Mouse (Mus musculus): ENCODE measurements at regions not wholly inside any gene's neighbourhood (a gene's known extent, or its start where the extent isn't known, plus 50 kb on each side); places are given as distances from the start of the nearest gene placed in this dataset.

DNA sequence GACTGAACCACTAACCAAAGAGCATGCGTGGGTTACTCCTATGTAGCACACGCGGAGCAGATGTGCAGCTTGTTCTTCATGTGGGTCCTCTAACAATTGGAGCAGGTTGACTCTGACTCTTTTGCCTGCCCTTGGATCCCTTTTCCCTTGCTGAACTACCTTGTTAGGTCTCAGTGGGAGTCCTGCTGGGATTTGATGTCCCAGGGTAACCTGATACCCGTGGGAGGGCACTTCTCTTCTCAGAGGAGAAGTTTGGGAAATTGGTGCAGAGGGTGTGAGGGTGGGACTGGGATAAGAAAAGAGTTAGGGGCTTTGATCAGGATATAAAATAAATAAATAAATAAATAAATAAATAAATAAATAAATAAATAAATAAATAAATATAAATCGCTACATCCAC, 179.7 kb upstream of the Tas2r134 start:
- 92% methylated on average over 5 of the region's 5 CpGs for WGBS
- no peaks in the 10 kb centered on the region for H3K27me3 ChIP-seq (ENCODE audit: control insufficient read depth, insufficient read depth, low read length)
- no peak overlapping the region for H3K4me3 ChIP-seq (replicated peaks; ENCODE audit: insufficient read depth, low read depth, low read length)
- no peak overlapping the region for H3K27ac ChIP-seq (ENCODE audit: insufficient read depth, low read length)
- TF ChIP-seq POLR2A (IDR thresholded peaks at IDR 0.05; ENCODE audit: borderline replicate concordance, insufficient read depth, low read length) (no peak), CTCF (IDR thresholded peaks at IDR 0.05; ENCODE audit: borderline replicate concordance, insufficient read depth, low read depth, low read length) (no peak)
- no peak for DNase-seq
- H3K4me1 ChIP-seq (ENCODE audit: control insufficient read depth, insufficient read depth, low read length): no peaks in the 10 kb centered on the region

DNA sequence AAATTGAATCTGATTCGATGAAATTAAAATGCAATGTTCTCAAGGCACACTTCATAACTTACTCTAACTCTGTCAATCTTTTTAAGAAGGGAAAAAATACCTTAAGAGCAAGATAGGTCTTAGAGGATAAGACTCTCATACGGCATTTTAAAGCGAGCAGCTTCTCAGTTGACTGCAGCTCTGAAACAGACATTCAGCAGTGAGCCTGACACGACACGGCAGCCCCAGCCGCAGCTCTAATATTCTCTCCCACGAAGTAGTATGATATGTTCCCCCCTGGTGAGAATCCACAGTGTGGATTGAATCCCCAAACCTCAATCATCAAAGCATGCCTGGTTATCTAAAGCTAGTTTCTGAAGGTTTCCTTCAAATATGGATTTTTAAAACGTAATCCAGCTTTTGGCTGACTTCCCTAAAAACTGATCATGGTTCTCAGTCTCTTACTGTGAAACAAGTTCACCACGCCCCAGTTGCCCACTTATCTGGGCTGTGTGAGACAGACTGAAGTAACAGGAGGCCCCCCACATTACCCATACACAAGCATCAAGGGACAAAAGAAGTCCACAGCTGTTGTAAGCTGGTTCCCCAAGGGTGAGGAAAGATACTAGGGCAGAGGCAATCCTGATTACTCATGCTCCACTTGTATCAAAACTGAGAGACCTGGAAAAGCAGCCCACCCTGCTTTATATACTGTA, 182.8 kb upstream of the Tas2r134 start:
- WGBS: 34% methylated on average over 9 of the region's 9 CpGs
- no peak overlapping the region for H3K4me3 ChIP-seq (replicated peaks; ENCODE audit: insufficient read depth, low read depth, low read length)
- no peaks in the 10 kb centered on the region for H3K4me1 ChIP-seq (ENCODE audit: control insufficient read depth, insufficient read depth, low read length)
- no peak for DNase-seq
- H3K27me3 ChIP-seq (ENCODE audit: control insufficient read depth, insufficient read depth, low read length): no peaks in the 10 kb centered on the region
- H3K27ac ChIP-seq (ENCODE audit: insufficient read depth, low read length): no peak overlapping the region
- TF ChIP-seq CTCF (IDR thresholded peaks at IDR 0.05; ENCODE audit: borderline replicate concordance, insufficient read depth, low read depth, low read length) (no peak), POLR2A (IDR thresholded peaks at IDR 0.05; ENCODE audit: borderline replicate concordance, insufficient read depth, low read length) (no peak)

- Histone ChIP-seq H3K27ac (ENCODE audit: insufficient read depth, low read length) (no peak overlapping the region), H3K4me1 (ENCODE audit: control insufficient read depth, insufficient read depth, low read length) (no peaks in the 10 kb centered on the region), H3K27me3 (ENCODE audit: control insufficient read depth, insufficient read depth, low read length) (no peaks in the 10 kb centered on the region), H3K4me3 (replicated peaks; ENCODE audit: insufficient read depth, low read depth, low read length) (no peak overlapping the region)
- 64% methylated on average over 3 of the region's 3 CpGs for WGBS
- no peak for DNase-seq
- TF ChIP-seq CTCF (IDR thresholded peaks at IDR 0.05; ENCODE audit: borderline replicate concordance, insufficient read depth, low read depth, low read length): no peak
- TF ChIP-seq POLR2A (IDR thresholded peaks at IDR 0.05; ENCODE audit: borderline replicate concordance, insufficient read depth, low read length): no peak
These were observed 183.4 kb upstream of the Tas2r134 start for GRCm38 (mm10) chr2:51443946-51444345.

DNA sequence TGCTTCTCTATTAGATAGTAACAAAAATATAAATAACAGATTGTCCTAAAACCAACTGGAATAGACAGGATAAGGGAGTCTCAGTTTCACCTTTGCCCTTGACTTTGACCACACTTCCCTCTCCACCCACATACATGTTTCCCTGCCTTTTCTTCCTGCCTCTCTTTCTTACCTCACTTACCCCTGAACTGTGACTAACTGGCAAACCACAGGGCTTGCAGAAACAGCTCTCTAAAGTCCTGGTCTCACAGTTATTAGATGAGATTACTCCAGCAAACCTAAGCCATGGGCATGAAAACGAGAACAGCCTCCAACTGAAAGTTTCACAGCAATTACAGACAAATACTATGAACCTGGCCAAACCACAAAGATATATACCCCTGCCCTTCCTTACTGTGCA, 188.3 kb upstream of the Tas2r134 start:
- no peaks in the 10 kb centered on the region for H3K27me3 ChIP-seq (ENCODE audit: control insufficient read depth, insufficient read depth, low read length)
- H3K4me3 ChIP-seq (replicated peaks; ENCODE audit: insufficient read depth, low read depth, low read length): no peak overlapping the region
- 63% methylated on average over 1 of the region's 1 CpGs for WGBS
- no peak overlapping the region for H3K27ac ChIP-seq (ENCODE audit: insufficient read depth, low read length)
- TF ChIP-seq CTCF (IDR thresholded peaks at IDR 0.05; ENCODE audit: borderline replicate concordance, insufficient read depth, low read depth, low read length) (no peak), POLR2A (IDR thresholded peaks at IDR 0.05; ENCODE audit: borderline replicate concordance, insufficient read depth, low read length) (no peak)
- no peaks in the 10 kb centered on the region for H3K4me1 ChIP-seq (ENCODE audit: control insufficient read depth, insufficient read depth, low read length)
- no peak for DNase-seq

DNA sequence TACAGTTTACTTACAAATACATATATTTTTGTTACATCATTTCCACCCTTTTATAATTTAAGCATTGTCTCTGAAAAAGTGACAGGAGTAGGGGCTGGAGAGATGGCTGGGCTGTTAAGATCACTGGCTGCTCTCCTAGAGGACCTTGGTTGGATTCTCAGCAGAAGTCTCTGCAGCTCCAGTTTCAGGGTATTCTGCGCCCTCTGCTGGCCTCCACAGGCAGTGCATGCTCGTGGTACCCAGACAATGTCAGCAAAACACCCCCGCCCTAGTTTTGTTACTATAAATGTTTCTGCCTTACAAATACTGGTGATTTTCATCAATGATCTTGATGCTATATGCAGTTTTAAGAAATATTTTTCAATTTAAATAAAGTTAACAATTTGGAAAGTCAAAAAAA, 190.7 kb upstream of the Tas2r134 start:
- WGBS: 47% methylated on average over 3 of the region's 3 CpGs
- DNase-seq: no peak
- TF ChIP-seq POLR2A (IDR thresholded peaks at IDR 0.05; ENCODE audit: borderline replicate concordance, insufficient read depth, low read length) (no peak), CTCF (IDR thresholded peaks at IDR 0.05; ENCODE audit: borderline replicate concordance, insufficient read depth, low read depth, low read length) (no peak)
- H3K4me3 ChIP-seq (replicated peaks; ENCODE audit: insufficient read depth, low read depth, low read length): no peak overlapping the region
- H3K27ac ChIP-seq (ENCODE audit: insufficient read depth, low read length): no peak overlapping the region
- H3K4me1 ChIP-seq (ENCODE audit: control insufficient read depth, insufficient read depth, low read length): no peaks in the 10 kb centered on the region
- no peaks in the 10 kb centered on the region for H3K27me3 ChIP-seq (ENCODE audit: control insufficient read depth, insufficient read depth, low read length)

GRCm38 (mm10) chr2:51431564-51431963, 195.7 kb upstream of the Tas2r134 start:
- H3K4me3 ChIP-seq (replicated peaks; ENCODE audit: insufficient read depth, low read depth, low read length): no peak overlapping the region
- TF ChIP-seq CTCF (IDR thresholded peaks at IDR 0.05; ENCODE audit: borderline replicate concordance, insufficient read depth, low read depth, low read length) (no peak), POLR2A (IDR thresholded peaks at IDR 0.05; ENCODE audit: borderline replicate concordance, insufficient read depth, low read length) (no peak)
- no peak for DNase-seq
- no peaks in the 10 kb centered on the region for H3K27me3 ChIP-seq (ENCODE audit: control insufficient read depth, insufficient read depth, low read length)
- H3K27ac ChIP-seq (ENCODE audit: insufficient read depth, low read length): no peak overlapping the region
- WGBS: 78% methylated on average over 3 of the region's 3 CpGs
- no peaks in the 10 kb centered on the region for H3K4me1 ChIP-seq (ENCODE audit: control insufficient read depth, insufficient read depth, low read length)

GRCm38 (mm10) chr2:51429716-51430115, 197.6 kb upstream of the Tas2r134 start:
- TF ChIP-seq POLR2A (IDR thresholded peaks at IDR 0.05; ENCODE audit: borderline replicate concordance, insufficient read depth, low read length) (no peak), CTCF (IDR thresholded peaks at IDR 0.05; ENCODE audit: borderline replicate concordance, insufficient read depth, low read depth, low read length) (no peak)
- no peak for DNase-seq
- no peaks in the 10 kb centered on the region for H3K27me3 ChIP-seq (ENCODE audit: control insufficient read depth, insufficient read depth, low read length)
- H3K4me1 ChIP-seq (ENCODE audit: control insufficient read depth, insufficient read depth, low read length): no peaks in the 10 kb centered on the region
- no peak overlapping the region for H3K27ac ChIP-seq (ENCODE audit: insufficient read depth, low read length)
- WGBS: 40% methylated on average over 5 of the region's 5 CpGs
- no peak overlapping the region for H3K4me3 ChIP-seq (replicated peaks; ENCODE audit: insufficient read depth, low read depth, low read length)

- no peak for DNase-seq
- no peaks in the 10 kb centered on the region for H3K27me3 ChIP-seq (ENCODE audit: control insufficient read depth, insufficient read depth, low read length)
- no peak overlapping the region for H3K27ac ChIP-seq (ENCODE audit: insufficient read depth, low read length)
- no peaks in the 10 kb centered on the region for H3K4me1 ChIP-seq (ENCODE audit: control insufficient read depth, insufficient read depth, low read length)
- H3K4me3 ChIP-seq (replicated peaks; ENCODE audit: insufficient read depth, low read depth, low read length): no peak overlapping the region
- WGBS: 82% methylated on average over 6 of the region's 6 CpGs
- TF ChIP-seq POLR2A (IDR thresholded peaks at IDR 0.05; ENCODE audit: borderline replicate concordance, insufficient read depth, low read length): no peak
- TF ChIP-seq CTCF (IDR thresholded peaks at IDR 0.05; ENCODE audit: borderline replicate concordance, insufficient read depth, low read depth, low read length): no peak
These were observed 204.9 kb upstream of the Tas2r134 start for GRCm38 (mm10) chr2:51422442-51422841.
